32 mouse cellular contexts compared by ENCODE assay signal in genomic region chr17:33058791-33059190, GRCm38 (mm10). TPM values are rescaled to one million over a fixed set of nuclear protein-coding genes. Genes with fewer than 3 reads are reported as not detected.
A peak's percentile ranks its signal among the peaks of the same experiment; 100 is the strongest.
DNase-seq lines count a peak whose midpoint lies in the region; ATAC-seq and TF ChIP-seq lines count a peak whose summit lies in the region.
"Had no signal": no experiment of that assay in that cellular context is flagged by ENCODE, and none has a peak within 500 bp of the region (broad histone marks: within the 10 kb centered on the region; RNA-seq: fewer than 3 reads in every experiment).

No protein-coding gene starts in this region.

- no peak overlapping the region for H3K27ac ChIP-seq in forebrain, postnatal 0 days (ENCODE audit: low read depth, low read length)
- H3K27ac ChIP-seq in forebrain, embryonic 14.5 days (ENCODE audit: low read depth, low read length), result no peak overlapping the region
- no peak overlapping the region for H3K27ac ChIP-seq in midbrain, embryonic 11.5 days (ENCODE audit: low read depth, low read length)
- H3K27ac ChIP-seq: embryonic facial prominence, embryonic 13.5 days; forebrain, embryonic 12.5 days; heart, embryonic 15.5 days; hindbrain, embryonic 14.5 days; limb, embryonic 12.5 days; midbrain, embryonic 12.5 days; neural tube, embryonic 15.5 days had no signal

- H3K36me3 ChIP-seq in forebrain, postnatal 0 days (ENCODE audit: insufficient read depth), result no peaks in the 10 kb centered on the region
- no peaks in the 10 kb centered on the region for H3K36me3 ChIP-seq in forebrain, embryonic 14.5 days (ENCODE audit: control insufficient read depth, insufficient read depth, low read length)
- H3K36me3 ChIP-seq in midbrain, embryonic 11.5 days (ENCODE audit: control insufficient read depth, insufficient read depth, low read length), result no peaks in the 10 kb centered on the region
- H3K36me3 ChIP-seq: embryonic facial prominence, embryonic 13.5 days; forebrain, embryonic 12.5 days; heart, embryonic 15.5 days; limb, embryonic 12.5 days; midbrain, embryonic 12.5 days; neural tube, embryonic 15.5 days had no signal

- H3K9me3 ChIP-seq in forebrain, postnatal 0 days (ENCODE audit: low read length), result no peaks in the 10 kb centered on the region
- H3K9me3 ChIP-seq in forebrain, embryonic 14.5 days (replicated peaks; ENCODE audit: control insufficient read depth, low read length), result no peaks in the 10 kb centered on the region
- H3K9me3 ChIP-seq in midbrain, embryonic 11.5 days (ENCODE audit: control insufficient read depth, low read length), result no peaks in the 10 kb centered on the region
- H3K9me3 ChIP-seq: embryonic facial prominence, embryonic 13.5 days; forebrain, embryonic 12.5 days; heart, embryonic 15.5 days; limb, embryonic 12.5 days; midbrain, embryonic 12.5 days; neural tube, embryonic 15.5 days had no signal

- no peak for ATAC-seq in forebrain, postnatal 0 days
- no peak for ATAC-seq in forebrain, embryonic 14.5 days
- no peak for ATAC-seq in midbrain, embryonic 11.5 days (ENCODE audit: low FRiP score)
- ATAC-seq: inflammation-experienced regulatory T-cells, adult 6 months; liver, postnatal 0 days had no signal

- H3K4me2 ChIP-seq in forebrain, postnatal 0 days (ENCODE audit: low read depth), result no peak overlapping the region
- H3K4me2 ChIP-seq in forebrain, embryonic 14.5 days (ENCODE audit: low read length), result no peak overlapping the region
- H3K4me2 ChIP-seq in midbrain, embryonic 11.5 days, result no peak overlapping the region
- H3K4me2 ChIP-seq: embryonic facial prominence, embryonic 13.5 days; forebrain, embryonic 12.5 days; heart, embryonic 15.5 days; hindbrain, embryonic 14.5 days; limb, embryonic 12.5 days; liver, embryonic 11.5 days; midbrain, embryonic 12.5 days; neural tube, embryonic 15.5 days had no signal

- H3K4me3 ChIP-seq in forebrain, postnatal 0 days (ENCODE audit: low read depth, low read length), result no peak overlapping the region
- no peak overlapping the region for H3K4me3 ChIP-seq in forebrain, embryonic 14.5 days (ENCODE audit: low read depth, low read length)
- no peak overlapping the region for H3K4me3 ChIP-seq in midbrain, embryonic 11.5 days (ENCODE audit: low read depth, low read length)
- H3K4me3 ChIP-seq: embryonic facial prominence, embryonic 13.5 days; erythroblast, embryonic 14.5 days; forebrain, embryonic 12.5 days; heart, embryonic 15.5 days; limb, embryonic 12.5 days; midbrain, embryonic 12.5 days; neural tube, embryonic 15.5 days had no signal

- H3K9ac ChIP-seq in forebrain, postnatal 0 days, result no peak overlapping the region
- no peak overlapping the region for H3K9ac ChIP-seq in forebrain, embryonic 14.5 days (ENCODE audit: low read length)
- no peak overlapping the region for H3K9ac ChIP-seq in midbrain, embryonic 11.5 days (ENCODE audit: low read length)
- H3K9ac ChIP-seq: embryonic facial prominence, embryonic 13.5 days; forebrain, embryonic 12.5 days; heart, embryonic 15.5 days; hindbrain, embryonic 14.5 days; limb, embryonic 12.5 days; liver, postnatal 0 days; midbrain, embryonic 12.5 days; neural tube, embryonic 15.5 days had no signal

- DNase-seq in forebrain, postnatal 0 days, result no peak
- no peak for DNase-seq in forebrain, embryonic 14.5 days (ENCODE audit: low spot score)
- DNase-seq in lung, postnatal 10 days, result peak; percentile 28
- no peak for DNase-seq in lung, adult 18-20 months
- peak; percentile 39 for DNase-seq in 416B (ENCODE audit: low read depth)
- DNase-seq in brain, embryonic 14.5 days (ENCODE audit: low read depth), result peak; percentile 0
- DNase-seq in cerebellum, adult 11 months, result no peak
- DNase-seq in midbrain, embryonic 11.5 days (ENCODE audit: low spot score, missing footprints), result no peak
- DNase-seq: adrenal gland, postnatal 25 days; cerebellum, adult 18-20 months; cerebellum, postnatal 25 days; heart, postnatal 36 days; kidney, adult 9 months; kidney, postnatal 25 days; liver, postnatal 0 days had no signal

- 0 out of 2 replicates have a peak, but pooled peaks have one; percentile 9 for TF ChIP-seq CTCF in forebrain, postnatal 0 days (IDR thresholded peaks at IDR 0.05; ENCODE audit: low read depth)
- no peak for TF ChIP-seq CTCF in brain, embryonic 14.5 days (IDR thresholded peaks at IDR 0.05; ENCODE audit: borderline replicate concordance, extremely low read depth, insufficient read depth, insufficient read length)

- H3K4me1 ChIP-seq in forebrain, postnatal 0 days (ENCODE audit: insufficient read depth), result no peaks in the 10 kb centered on the region
- H3K4me1 ChIP-seq in forebrain, embryonic 14.5 days (ENCODE audit: control insufficient read depth, insufficient read depth, low read length), result no peaks in the 10 kb centered on the region
- no peaks in the 10 kb centered on the region for H3K4me1 ChIP-seq in midbrain, embryonic 11.5 days (ENCODE audit: control insufficient read depth, insufficient read depth, low read length)
- H3K4me1 ChIP-seq: embryonic facial prominence, embryonic 13.5 days; forebrain, embryonic 12.5 days; heart, embryonic 15.5 days; limb, embryonic 12.5 days; midbrain, embryonic 12.5 days; neural tube, embryonic 15.5 days had no signal

- H3K27me3 ChIP-seq in forebrain, postnatal 0 days (ENCODE audit: insufficient read depth, low read length), result no peaks in the 10 kb centered on the region
- H3K27me3 ChIP-seq in forebrain, embryonic 14.5 days (replicated peaks; ENCODE audit: control insufficient read depth, insufficient read depth, low read length), result no peaks in the 10 kb centered on the region
- no peaks in the 10 kb centered on the region; the same call in 1 of the 2 replicates for H3K27me3 ChIP-seq in midbrain, embryonic 11.5 days (ENCODE audit: control insufficient read depth, insufficient read depth, low read length)
- H3K27me3 ChIP-seq: embryonic facial prominence, embryonic 13.5 days; forebrain, embryonic 12.5 days; heart, embryonic 15.5 days; limb, embryonic 12.5 days; neural tube, embryonic 15.5 days had no signal

- WGBS in forebrain, postnatal 0 days, result 0% methylated on average over 1 of the region's 1 CpGs
- WGBS in forebrain, embryonic 14.5 days, result 7% methylated on average over 1 of the region's 1 CpGs
- 10% methylated on average over 1 of the region's 1 CpGs for WGBS in midbrain, embryonic 11.5 days

- TF ChIP-seq POLR2A in brain, embryonic 14.5 days (IDR thresholded peaks at IDR 0.05; ENCODE audit: borderline replicate concordance, extremely low read depth, insufficient read depth, insufficient read length, poor library complexity, severe bottlenecking), result no peak

RNA-seq across cellular contexts. Expression of gene 4921501E09Rik, which starts 9.1 kb away (rescaled TPM):
- total RNA-seq in forebrain, postnatal 0 days (2014; rRNA removed), result not detected in 2 replicates
- polyA plus RNA-seq in forebrain, postnatal 0 days (2015; fragmentation: Nextera tagmentation; extraction: Ambion mirVana), result not detected in 2 replicates
- not detected in 2 replicates for polyA plus RNA-seq in forebrain, embryonic 14.5 days (2014; fragmentation: Nextera tagmentation; extraction: Ambion mirVana)
- not detected in 2 replicates for polyA plus RNA-seq in brain, embryonic 14.5 days (2012; rRNA removed)
- polyA plus RNA-seq in midbrain, embryonic 11.5 days (2014; fragmentation: Nextera tagmentation; extraction: Ambion mirVana), result not detected in 2 replicates
- total RNA-seq: adrenal gland, postnatal 25 days; gastrocnemius, adult 8-10 months; heart, postnatal 36 days; left cerebral cortex, postnatal 14 days; megakaryocyte progenitor cell, adult 5-6 weeks had no signal
- polyA plus RNA-seq: embryonic facial prominence, embryonic 13.5 days; erythroblast, embryonic 14.5 days; forebrain, embryonic 12.5 days; frontal cortex, adult 2 months; gonadal fat pad, adult 2 months; heart, embryonic 15.5 days; hindbrain, embryonic 14.5 days; inflammation-experienced regulatory T-cells, adult 6 months; limb, embryonic 12.5 days; liver, embryonic 11.5 days; liver, postnatal 0 days; midbrain, embryonic 12.5 days; neural tube, embryonic 15.5 days; small intestine, adult 2 months; urinary bladder, adult 2 months had no signal

RNA-seq across cellular contexts. Expression of gene Zfp763, which starts 25.6 kb away (rescaled TPM):
- 24.3 and 28.5 TPM in 2 replicates for total RNA-seq in forebrain, postnatal 0 days (2014; rRNA removed)
- polyA plus RNA-seq in forebrain, postnatal 0 days (2015; fragmentation: Nextera tagmentation; extraction: Ambion mirVana), result 15.4 and 19.9 TPM in 2 replicates
- 25.5 and 29.9 TPM in 2 replicates for polyA plus RNA-seq in forebrain, embryonic 14.5 days (2014; fragmentation: Nextera tagmentation; extraction: Ambion mirVana)
- polyA plus RNA-seq in brain, embryonic 14.5 days (2012; rRNA removed), result 11.5 and 16.0 TPM in 2 replicates
- 22.8 and 25.4 TPM in 2 replicates for polyA plus RNA-seq in midbrain, embryonic 11.5 days (2014; fragmentation: Nextera tagmentation; extraction: Ambion mirVana)
- polyA plus RNA-seq: erythroblast, embryonic 14.5 days had no signal

RNA-seq across cellular contexts. Expression of gene Zfp563, which starts 30.3 kb away (rescaled TPM):
- total RNA-seq in forebrain, postnatal 0 days (2014; rRNA removed), result 28.5 and 30.6 TPM in 2 replicates
- polyA plus RNA-seq in forebrain, postnatal 0 days (2015; fragmentation: Nextera tagmentation; extraction: Ambion mirVana), result 9.5 and 11.0 TPM in 2 replicates
- 24.4 and 26.6 TPM in 2 replicates for polyA plus RNA-seq in forebrain, embryonic 14.5 days (2014; fragmentation: Nextera tagmentation; extraction: Ambion mirVana)
- polyA plus RNA-seq in brain, embryonic 14.5 days (2012; rRNA removed), result 12.0 and 15.9 TPM in 2 replicates
- 10.7 and 14.1 TPM in 2 replicates for polyA plus RNA-seq in midbrain, embryonic 11.5 days (2014; fragmentation: Nextera tagmentation; extraction: Ambion mirVana)
- polyA plus RNA-seq: erythroblast, embryonic 14.5 days had no signal

Comparison
In these comparisons a context has a peak if more than half of its experiments do, and no peak if none do; other contexts are left out.
1. DNase-seq: peak in lung, postnatal 10 days (single experiment), 416B (single experiment) and brain, embryonic 14.5 days (single experiment); none in forebrain, postnatal 0 days (single experiment), forebrain, embryonic 14.5 days (single experiment), lung, adult 18-20 months (0 of 2), cerebellum, adult 11 months (single experiment) and midbrain, embryonic 11.5 days (single experiment).